Mouse (Mus musculus): Measurements from ENCODE around the gene Cgrrf1. TPM values are rescaled to one million over a fixed set of nuclear protein-coding genes. Genes with fewer than 3 reads are reported as not detected.

Gene Cgrrf1
- total and polyA plus RNA-seq, 2 experiments: 27.8 to 63.8 TPM

DNA sequence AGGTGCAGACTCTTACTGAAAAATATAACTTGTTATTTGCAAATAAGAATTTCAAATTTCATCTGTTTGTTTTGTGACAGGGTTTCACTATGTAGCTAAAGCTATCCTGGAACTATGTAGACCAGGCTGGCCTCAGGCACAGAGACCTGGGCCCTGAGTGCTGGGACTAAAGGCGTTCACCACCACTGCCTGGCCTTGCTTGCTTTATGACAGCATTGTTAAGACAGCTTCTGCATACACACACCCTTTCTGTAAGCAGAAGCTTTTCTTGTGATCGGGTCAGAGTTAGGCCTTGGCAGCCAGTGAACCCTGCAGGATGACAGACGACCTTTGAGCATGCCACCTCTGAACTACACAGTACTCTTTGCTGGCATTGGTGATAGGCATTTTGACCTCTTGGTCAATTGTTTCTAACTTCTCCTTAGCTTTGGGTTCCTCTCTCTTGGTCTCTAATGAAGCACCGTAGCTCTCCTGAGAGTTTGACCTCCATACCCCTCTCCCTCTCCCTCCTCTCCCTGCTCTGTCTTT is 16.2 kb downstream of the Cgrrf1 start:
- TF ChIP-seq CTCF (IDR thresholded peaks at IDR 0.05; ENCODE audit: low read depth, low read length): no peak
- TF ChIP-seq POLR2A (IDR thresholded peaks at IDR 0.05; ENCODE audit: extremely low read depth, insufficient read depth, low read length): no peak
- H3K27me3 ChIP-seq (ENCODE audit: control insufficient read depth, insufficient read depth, low read length): no peaks in the 10 kb centered on the region
- H3K27ac ChIP-seq (replicated peaks; ENCODE audit: insufficient read depth, low read depth, low read length): no peak overlapping the region
- H3K9ac ChIP-seq (ENCODE audit: low read depth, low read length): no peak overlapping the region
- peaks cover 2% of the 10 kb centered on the region; the same call in 1 of the 2 replicates for H3K4me1 ChIP-seq (ENCODE audit: control insufficient read depth, insufficient read depth, low read length)
- peak; percentile 92 for DNase-seq (ENCODE audit: extremely low read depth, low read depth, low spot score)
- H3K79me2 ChIP-seq (ENCODE audit: control insufficient read depth, insufficient read depth, low read length): no peaks in the 10 kb centered on the region
- 30% methylated on average over 4 of the region's 4 CpGs for WGBS
- H3K36me3 ChIP-seq (ENCODE audit: control insufficient read depth, insufficient read depth, low read length): peaks cover 13% of the 10 kb centered on the region
- H3K4me3 ChIP-seq (ENCODE audit: insufficient read depth, low read depth, low read length): no peak overlapping the region

DNA sequence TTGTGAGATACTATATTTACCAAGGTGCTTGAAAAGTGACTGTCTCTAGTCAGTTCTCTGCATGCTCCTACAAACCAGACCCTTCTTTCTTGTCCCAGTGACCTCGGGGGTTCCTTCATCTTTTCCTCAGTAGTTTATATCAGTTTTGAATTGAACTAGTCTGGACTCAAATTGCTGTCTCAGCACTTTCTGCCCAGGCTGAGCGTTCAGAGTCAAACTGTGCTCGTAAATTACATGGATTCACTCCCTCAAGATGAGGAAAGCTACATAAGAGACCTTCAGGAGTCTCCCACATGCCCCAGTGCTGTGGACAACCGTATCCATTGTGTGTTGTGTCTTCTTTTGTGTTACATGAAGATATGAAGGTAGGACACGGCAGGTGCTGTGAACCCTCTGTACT is 16.8 kb downstream of the Cgrrf1 start:
- WGBS: 88% methylated on average over 5 of the region's 5 CpGs
- Histone ChIP-seq H3K79me2 (ENCODE audit: control insufficient read depth, insufficient read depth, low read length) (no peaks in the 10 kb centered on the region), H3K4me1 (ENCODE audit: control insufficient read depth, insufficient read depth, low read length) (peaks cover 2% of the 10 kb centered on the region; the same call in 1 of the 2 replicates), H3K27ac (replicated peaks; ENCODE audit: insufficient read depth, low read depth, low read length) (no peak overlapping the region), H3K9ac (ENCODE audit: low read depth, low read length) (no peak overlapping the region), H3K27me3 (ENCODE audit: control insufficient read depth, insufficient read depth, low read length) (no peaks in the 10 kb centered on the region), H3K4me3 (ENCODE audit: insufficient read depth, low read depth, low read length) (no peak overlapping the region), H3K36me3 (ENCODE audit: control insufficient read depth, insufficient read depth, low read length) (peaks cover 15% of the 10 kb centered on the region)
- no peak for DNase-seq (ENCODE audit: extremely low read depth, low read depth, low spot score)
- no peak for TF ChIP-seq CTCF (IDR thresholded peaks at IDR 0.05; ENCODE audit: low read depth, low read length)
- no peak for TF ChIP-seq POLR2A (IDR thresholded peaks at IDR 0.05; ENCODE audit: extremely low read depth, insufficient read depth, low read length)

DNA sequence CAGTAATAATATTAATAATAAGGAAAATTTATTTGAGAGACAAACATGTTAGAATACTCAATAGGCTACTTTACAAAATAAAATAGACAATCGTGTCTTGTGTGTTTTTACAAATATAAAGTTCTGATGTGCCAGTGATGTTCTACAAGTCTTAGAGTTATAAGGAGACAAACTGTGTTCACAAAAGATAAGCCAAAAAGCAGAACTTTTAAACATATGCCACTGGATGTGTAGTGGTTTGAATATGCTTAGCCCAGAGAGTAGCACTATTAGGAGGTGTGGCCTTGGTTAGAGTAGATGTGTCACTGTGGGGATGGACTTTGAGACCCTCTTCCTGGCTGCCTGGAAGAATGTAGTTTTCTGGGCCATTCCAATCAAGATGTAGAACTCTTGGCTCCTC is 17.8 kb downstream of the Cgrrf1 start:
- H3K9ac ChIP-seq (ENCODE audit: low read depth, low read length): no peak overlapping the region
- H3K79me2 ChIP-seq (ENCODE audit: control insufficient read depth, insufficient read depth, low read length): no peaks in the 10 kb centered on the region
- WGBS: 98% methylated on average over 1 of the region's 1 CpGs
- no peak overlapping the region for H3K27ac ChIP-seq (replicated peaks; ENCODE audit: insufficient read depth, low read depth, low read length)
- peaks cover 2% of the 10 kb centered on the region; the same call in 1 of the 2 replicates for H3K4me1 ChIP-seq (ENCODE audit: control insufficient read depth, insufficient read depth, low read length)
- no peak for DNase-seq (ENCODE audit: extremely low read depth, low read depth, low spot score)
- H3K36me3 ChIP-seq (ENCODE audit: control insufficient read depth, insufficient read depth, low read length): peaks cover 20% of the 10 kb centered on the region
- no peak for TF ChIP-seq CTCF (IDR thresholded peaks at IDR 0.05; ENCODE audit: low read depth, low read length)
- H3K27me3 ChIP-seq (ENCODE audit: control insufficient read depth, insufficient read depth, low read length): no peaks in the 10 kb centered on the region
- no peak overlapping the region for H3K4me3 ChIP-seq (ENCODE audit: insufficient read depth, low read depth, low read length)

DNA sequence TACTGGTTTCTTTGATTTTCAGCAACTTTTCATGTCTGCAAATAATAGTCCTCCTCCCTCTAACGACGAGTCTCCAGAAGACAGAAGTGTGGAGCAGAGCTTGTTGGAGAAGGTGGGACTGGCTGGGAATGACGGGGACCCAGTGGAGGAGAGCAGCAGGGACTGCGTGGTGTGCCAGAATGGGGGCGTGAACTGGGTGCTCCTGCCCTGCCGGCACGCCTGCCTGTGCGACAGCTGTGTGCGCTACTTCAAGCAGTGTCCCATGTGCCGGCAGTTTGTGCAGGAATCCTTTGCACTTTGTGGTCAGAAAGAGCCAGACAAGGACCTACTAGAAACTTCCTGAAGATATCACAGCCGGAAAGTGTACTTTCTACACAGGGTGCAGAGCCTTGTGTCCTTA is 21.8 kb downstream of the Cgrrf1 start:
- H3K27ac ChIP-seq (replicated peaks; ENCODE audit: insufficient read depth, low read depth, low read length): no peak overlapping the region
- no peaks in the 10 kb centered on the region for H3K4me1 ChIP-seq (ENCODE audit: control insufficient read depth, insufficient read depth, low read length)
- TF ChIP-seq POLR2A (IDR thresholded peaks at IDR 0.05; ENCODE audit: extremely low read depth, insufficient read depth, low read length): no peak
- TF ChIP-seq CTCF (IDR thresholded peaks at IDR 0.05; ENCODE audit: low read depth, low read length): no peak
- no peaks in the 10 kb centered on the region for H3K27me3 ChIP-seq (ENCODE audit: control insufficient read depth, insufficient read depth, low read length)
- H3K36me3 ChIP-seq (ENCODE audit: control insufficient read depth, insufficient read depth, low read length): peaks cover 14% of the 10 kb centered on the region; the same call in 1 of the 2 replicates
- no peak overlapping the region for H3K4me3 ChIP-seq (ENCODE audit: insufficient read depth, low read depth, low read length)
- H3K9ac ChIP-seq (ENCODE audit: low read depth, low read length): no peak overlapping the region
- 81% methylated on average over 11 of the region's 11 CpGs for WGBS
- DNase-seq (ENCODE audit: extremely low read depth, low read depth, low spot score): no peak
- no peaks in the 10 kb centered on the region for H3K79me2 ChIP-seq (ENCODE audit: control insufficient read depth, insufficient read depth, low read length)

DNA sequence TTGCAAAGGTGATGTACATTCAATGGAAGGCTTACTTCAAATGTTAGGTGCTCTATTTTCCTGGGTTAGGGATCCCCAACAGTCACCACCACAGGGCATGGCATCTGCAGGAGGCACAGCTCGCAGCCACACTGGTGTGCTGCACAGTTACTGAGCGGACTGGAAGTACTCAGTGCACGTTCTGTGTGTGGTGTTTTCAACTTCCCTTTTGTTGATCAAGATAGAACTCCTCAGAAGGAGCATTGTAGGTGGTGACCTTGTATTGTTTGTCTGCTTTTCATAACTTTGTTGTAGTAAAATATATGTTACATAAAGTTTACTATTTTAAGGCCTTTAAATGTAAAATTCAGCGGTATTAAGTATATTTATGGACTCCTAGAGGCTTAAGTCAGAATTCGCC is 31.0 kb downstream of the Cgrrf1 start:
- Histone ChIP-seq H3K9ac (ENCODE audit: low read depth, low read length) (no peak overlapping the region), H3K27ac (replicated peaks; ENCODE audit: insufficient read depth, low read depth, low read length) (no peak overlapping the region), H3K4me3 (ENCODE audit: insufficient read depth, low read depth, low read length) (no peak overlapping the region), H3K79me2 (ENCODE audit: control insufficient read depth, insufficient read depth, low read length) (no peaks in the 10 kb centered on the region), H3K4me1 (ENCODE audit: control insufficient read depth, insufficient read depth, low read length) (no peaks in the 10 kb centered on the region), H3K36me3 (ENCODE audit: control insufficient read depth, insufficient read depth, low read length) (no peaks in the 10 kb centered on the region), H3K27me3 (ENCODE audit: control insufficient read depth, insufficient read depth, low read length) (no peaks in the 10 kb centered on the region)
- 92% methylated on average over 5 of the region's 5 CpGs for WGBS
- TF ChIP-seq CTCF (IDR thresholded peaks at IDR 0.05; ENCODE audit: low read depth, low read length) (no peak), POLR2A (IDR thresholded peaks at IDR 0.05; ENCODE audit: extremely low read depth, insufficient read depth, low read length) (no peak)
- no peak for DNase-seq (ENCODE audit: extremely low read depth, low read depth, low spot score)

DNA sequence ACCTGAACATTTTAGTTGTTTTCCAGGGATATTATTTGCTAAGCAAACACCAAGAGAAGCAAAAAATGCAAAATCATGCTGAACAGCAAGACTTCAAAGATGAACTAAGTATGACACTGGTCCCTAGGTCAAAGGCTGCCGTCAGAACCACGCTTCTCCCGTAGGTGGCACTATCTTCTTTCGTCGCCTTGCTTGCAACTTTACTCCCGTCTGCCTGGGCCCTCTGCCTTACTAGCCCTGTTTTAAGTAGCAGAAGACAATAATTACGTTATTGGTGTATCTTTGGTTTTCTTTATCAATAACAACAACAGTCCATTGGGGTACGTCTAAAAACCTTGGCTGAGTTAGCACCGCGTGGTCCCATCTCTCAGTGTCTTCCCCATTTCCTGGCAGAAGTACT is 49.0 kb downstream of the Cgrrf1 start:
- Histone ChIP-seq H3K9ac (ENCODE audit: low read depth, low read length) (0 out of 2 replicates have a peak overlapping the region, but pooled peaks have one; percentile 15), H3K36me3 (ENCODE audit: control insufficient read depth, insufficient read depth, low read length) (no peaks in the 10 kb centered on the region), H3K27ac (replicated peaks; ENCODE audit: insufficient read depth, low read depth, low read length) (no peak overlapping the region), H3K79me2 (ENCODE audit: control insufficient read depth, insufficient read depth, low read length) (no peaks in the 10 kb centered on the region), H3K27me3 (ENCODE audit: control insufficient read depth, insufficient read depth, low read length) (no peaks in the 10 kb centered on the region), H3K4me3 (ENCODE audit: insufficient read depth, low read depth, low read length) (peak overlapping the region; percentile 12; the same call in 1 of the 2 replicates), H3K4me1 (ENCODE audit: control insufficient read depth, insufficient read depth, low read length) (peaks cover 4% of the 10 kb centered on the region)
- TF ChIP-seq CTCF (IDR thresholded peaks at IDR 0.05; ENCODE audit: low read depth, low read length): peak; percentile 88
- no peak for TF ChIP-seq POLR2A (IDR thresholded peaks at IDR 0.05; ENCODE audit: extremely low read depth, insufficient read depth, low read length)
- WGBS: 5% methylated on average over 10 of the region's 10 CpGs
- DNase-seq (ENCODE audit: extremely low read depth, low read depth, low spot score): peak; percentile 95

All from liver, adult 2 months (tissue).